Mouse (Mus musculus) layer of hippocampus, adult 18-20 months (tissue): ENCODE data around the gene Prkrip1. TPM values are rescaled to one million over a fixed set of nuclear protein-coding genes. Genes with fewer than 3 reads are reported as not detected.
"Not testable (repeated sequence)": the region's sequence is repeated elsewhere in the genome, so short reads cannot be mapped to it uniquely, and the experiment has no call there.

Experiments used
- DNase-seq, 2 experiments: peaks; one replicate each; pipeline ENCODE4 v3.0.0; 2022; ENCODE audit warnings: low spot score in 2 of 2
- total RNA-seq, 2 experiments: library from RNA; stranded (reverse); gene quantifications; 2 replicates each; pipeline ENCODE4 v1.2.3; 2021

Gene Prkrip1
- total RNA-seq, 2 experiments from 2014 or later = 38.4 to 45.9 TPM

GRCm38 (mm10) chr5:136165246-136165645 lies 33.5 kb downstream of the Prkrip1 start:
- DNase-seq = no peak

- peak; percentile 54 to 80 for DNase-seq
These were observed 34.8 kb downstream of the Prkrip1 start for GRCm38 (mm10) chr5:136163807-136164474.

GRCm38 (mm10) chr5:136160084-136160483 lies 38.7 kb downstream of the Prkrip1 start:
- not testable (repeated sequence) for DNase-seq

DNA sequence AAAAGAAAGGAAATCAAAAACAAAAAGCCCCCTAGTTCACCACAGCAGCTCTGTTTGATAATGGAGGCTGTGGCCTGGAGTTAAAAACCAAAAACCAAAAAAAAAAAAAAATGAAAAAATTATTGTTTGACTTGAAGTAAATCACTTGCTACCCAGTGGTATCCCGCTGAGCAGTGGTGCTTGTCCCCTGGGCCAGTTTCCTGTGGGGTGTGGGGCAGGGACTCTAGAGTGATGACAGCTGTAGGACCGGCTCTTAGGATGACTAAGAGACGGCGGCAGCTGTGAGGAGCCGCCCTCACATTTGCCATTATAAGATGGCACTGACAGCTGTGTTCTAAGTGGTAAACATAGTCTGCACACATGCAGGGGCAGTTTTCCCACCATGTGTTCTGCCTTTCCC lies 43.4 kb downstream of the Prkrip1 start:
- DNase-seq = no peak

DNA sequence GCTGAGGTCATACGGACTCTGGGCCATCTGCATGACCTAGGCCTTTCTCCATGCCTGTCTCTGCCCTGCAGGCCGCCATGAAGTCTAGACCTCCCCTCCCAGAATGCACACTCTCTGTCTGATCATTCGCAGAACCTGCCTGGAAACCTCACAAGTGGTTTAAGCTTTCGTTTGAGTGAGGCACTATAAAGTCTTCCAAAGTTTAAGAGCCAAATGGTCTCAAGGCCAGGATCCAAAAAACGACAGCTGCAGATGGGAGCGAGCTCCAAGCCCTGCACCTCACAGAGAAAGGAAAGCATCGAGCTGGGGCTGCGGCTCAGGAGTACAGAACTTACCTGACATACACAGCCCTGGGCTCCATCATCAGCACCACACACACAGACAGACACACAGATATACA lies 46.4 kb downstream of the Prkrip1 start:
- no peak for DNase-seq

- not testable (repeated sequence) for DNase-seq
These were observed 49.6 kb downstream of the Prkrip1 start for GRCm38 (mm10) chr5:136149134-136149576.

DNA sequence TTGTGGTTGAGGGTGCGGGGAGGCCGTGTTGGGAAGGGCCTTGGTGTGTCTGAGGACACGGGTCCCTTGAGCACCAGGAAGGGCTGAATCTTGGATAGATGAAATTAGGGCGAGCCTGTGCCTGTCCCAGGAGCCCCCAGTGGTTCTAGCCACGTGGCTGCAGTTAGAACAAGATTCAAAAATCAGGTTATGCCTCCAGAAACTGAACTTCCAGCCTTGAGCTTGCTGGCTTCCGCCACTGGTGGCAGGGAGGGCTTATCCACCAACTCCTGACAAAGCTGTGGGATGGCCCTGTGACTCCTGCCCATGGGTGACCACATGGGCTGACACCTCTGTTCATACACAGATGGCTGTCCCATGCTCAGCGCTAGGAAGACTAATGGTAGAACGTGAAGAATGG lies 51.1 kb downstream of the Prkrip1 start:
- no peak for DNase-seq

DNA sequence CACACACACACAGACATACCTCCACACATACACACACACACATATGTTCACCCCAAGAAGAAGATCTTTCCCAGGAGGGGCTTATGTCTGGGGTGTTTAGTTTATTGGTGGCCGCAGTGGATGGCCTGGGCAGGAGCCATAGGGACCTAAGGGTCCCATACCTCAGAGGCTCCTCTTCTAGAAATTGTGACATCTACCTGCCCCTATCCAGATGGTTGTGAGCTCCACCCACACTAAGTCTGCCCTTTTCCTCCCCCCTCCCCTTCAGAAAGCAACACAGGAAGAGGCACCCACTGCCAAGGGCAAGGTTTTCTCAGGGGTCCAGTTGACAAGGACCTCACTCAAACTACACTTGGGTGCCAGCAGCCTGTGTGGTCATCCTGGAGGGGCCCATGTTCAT lies 51.8 kb downstream of the Prkrip1 start:
- no peak for DNase-seq

DNA sequence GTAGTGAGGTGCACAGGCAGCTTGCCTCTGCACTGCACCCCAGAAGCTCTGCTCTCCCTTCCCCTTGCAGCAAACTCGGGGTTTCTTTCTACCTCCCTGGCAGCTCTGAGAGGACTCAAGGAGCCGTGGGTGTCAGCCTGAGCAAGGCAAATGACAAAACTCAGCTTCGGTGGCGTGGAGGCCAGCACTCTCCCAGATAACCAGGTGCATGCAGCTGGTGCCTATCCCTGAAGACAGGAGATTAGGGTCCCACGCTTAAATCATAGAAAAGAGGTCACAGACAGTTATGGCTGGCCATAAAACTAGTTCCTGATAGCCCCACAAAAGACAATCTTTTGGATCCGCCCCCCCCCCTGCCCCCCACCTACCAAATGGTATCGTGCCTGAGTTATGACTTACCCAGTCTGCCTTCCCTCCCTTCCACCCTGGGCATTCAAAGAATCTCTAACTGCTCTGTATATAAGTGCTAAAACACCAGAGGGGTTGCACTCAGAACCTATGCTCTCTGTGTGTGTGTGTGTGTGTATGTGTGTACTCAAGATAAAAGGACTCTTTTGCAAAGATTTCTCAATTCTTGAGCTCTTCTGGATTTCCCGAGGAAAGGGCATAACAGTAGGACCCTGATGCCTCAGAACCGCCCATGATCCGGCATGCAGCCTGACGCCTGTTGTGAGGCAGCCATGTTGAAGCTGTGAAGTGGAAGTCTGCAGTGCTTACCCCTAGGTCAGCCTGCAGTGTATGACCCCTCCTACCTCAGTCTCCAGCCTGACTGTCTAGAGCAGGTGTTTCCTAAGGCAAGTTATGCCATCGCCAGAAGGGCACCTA lies 53.9 kb downstream of the Prkrip1 start:
- no peak for DNase-seq

DNA sequence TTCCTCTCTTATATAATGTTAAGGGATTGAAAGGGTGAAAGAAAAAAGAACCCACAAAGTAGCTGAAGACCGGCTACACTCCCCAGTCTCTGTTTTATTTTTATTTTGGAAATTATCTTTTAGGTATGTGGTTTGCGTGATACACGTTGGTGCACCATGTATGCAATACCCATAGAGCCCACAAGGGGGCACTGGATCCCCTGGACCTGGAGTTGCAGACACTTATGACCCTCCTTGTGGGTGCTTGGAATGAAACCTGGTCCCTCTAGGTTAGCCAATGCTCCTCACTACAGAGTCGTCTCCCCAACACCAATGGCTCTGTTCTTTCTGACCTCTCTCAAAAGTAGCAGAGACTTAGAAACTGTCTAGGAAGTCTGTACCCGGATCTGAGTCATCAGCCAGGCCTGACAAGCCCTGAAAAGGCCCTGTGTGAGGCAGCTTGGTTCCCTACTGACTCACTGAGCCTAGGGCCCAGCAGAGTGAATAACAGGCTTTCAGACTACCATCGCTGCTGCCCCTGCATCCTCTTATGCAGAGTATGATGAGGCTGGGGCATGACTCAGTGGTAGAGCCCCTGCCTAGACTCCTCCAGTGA lies 55.5 kb downstream of the Prkrip1 start:
- DNase-seq = no peak

DNA sequence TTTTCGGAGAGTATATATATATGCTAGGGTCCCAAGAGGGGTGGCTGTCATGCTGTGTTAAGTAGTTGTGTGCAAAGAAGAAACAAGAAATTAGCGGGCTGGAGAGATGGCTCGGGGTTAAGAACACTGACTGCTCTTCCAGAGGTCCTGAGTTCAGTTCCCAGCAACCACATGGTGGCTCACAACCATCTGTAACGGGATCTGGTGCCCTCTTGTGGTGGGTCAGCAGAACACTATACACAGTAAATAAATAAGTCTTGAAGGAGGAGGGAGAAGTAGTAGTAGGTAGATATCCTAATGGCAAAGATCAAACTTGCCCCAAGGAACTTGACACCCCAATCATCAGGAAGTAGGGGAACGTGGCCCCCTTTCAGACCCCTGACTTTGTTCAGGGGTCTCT lies 56.0 kb downstream of the Prkrip1 start:
- DNase-seq = no peak

- no peak for DNase-seq
These were observed 58.7 kb downstream of the Prkrip1 start for GRCm38 (mm10) chr5:136140057-136140482.

- no peak for DNase-seq
These were observed 59.4 kb downstream of the Prkrip1 start for GRCm38 (mm10) chr5:136139393-136139792.

DNA sequence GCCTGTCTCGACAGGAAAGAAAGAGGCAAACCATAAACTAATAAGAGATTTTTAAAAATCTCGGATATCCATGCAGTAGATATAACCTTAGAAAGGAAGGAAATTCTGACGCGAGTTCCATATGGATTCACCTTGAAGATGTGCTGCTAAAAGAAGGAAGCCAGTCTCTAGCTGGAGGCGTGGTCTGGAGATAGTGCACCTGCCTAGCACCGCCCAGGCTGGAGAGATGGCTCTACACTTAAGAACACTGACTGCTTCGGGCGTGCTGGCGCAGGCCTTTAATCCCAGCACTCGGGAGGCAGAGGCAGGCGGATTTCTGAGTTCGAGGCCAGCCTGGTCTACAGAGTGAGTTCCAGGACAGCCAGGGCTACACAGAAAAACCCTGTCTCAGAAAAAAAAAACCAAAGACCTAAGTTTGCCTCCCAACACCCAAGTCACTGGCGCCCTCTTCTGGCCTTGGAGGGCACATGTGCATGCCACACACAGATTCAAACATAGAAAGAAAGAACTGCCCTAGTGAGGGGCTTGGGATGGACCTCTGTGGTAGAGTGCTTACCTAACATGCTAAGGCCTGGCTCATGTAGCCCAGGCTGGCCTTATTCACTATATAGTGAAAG lies 61.0 kb downstream of the Prkrip1 start:
- peak in 1 of 2 experiments; percentile 36 for DNase-seq

DNA sequence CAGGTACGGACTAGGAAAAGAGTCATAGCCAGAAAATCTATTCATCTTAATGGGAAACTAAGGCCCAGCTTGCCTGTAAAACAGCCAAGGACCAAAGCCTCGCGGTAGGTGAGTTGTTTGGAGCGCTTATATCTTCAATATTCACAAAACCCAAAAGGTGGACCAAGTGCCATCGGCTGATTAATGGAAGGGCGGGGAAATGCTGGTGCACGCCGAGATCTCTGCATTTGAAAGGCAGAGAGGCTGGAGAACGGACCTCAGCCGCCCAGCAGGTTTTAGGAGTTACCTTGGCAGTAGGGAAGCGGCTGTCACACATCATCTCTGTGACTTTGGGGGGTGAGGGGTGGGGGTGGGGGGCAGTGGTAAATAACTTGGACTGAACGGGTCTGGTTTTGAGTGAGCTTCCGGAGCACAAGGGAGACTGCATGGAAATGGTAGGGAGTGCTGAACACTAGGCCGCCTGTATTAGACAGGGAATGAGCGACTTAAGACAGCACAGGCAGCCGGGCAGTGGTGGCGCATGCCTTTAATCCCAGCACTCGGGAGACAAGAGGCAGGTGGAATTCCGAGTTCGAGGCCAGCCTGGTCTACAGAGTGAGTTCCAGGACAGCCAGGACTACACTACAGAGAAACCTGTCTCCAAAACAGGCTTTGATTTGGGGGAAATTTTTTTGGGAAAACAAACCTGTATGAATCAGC lies 62.3 kb downstream of the Prkrip1 start:
- no peak for DNase-seq

- DNase-seq = peak; percentile 92 to 97
These were observed 63.0 kb downstream of the Prkrip1 start, which contains the start of the genes Lrwd1 and Alkbh4 for GRCm38 (mm10) chr5:136135571-136136291. Gene Lrwd1, minus strand, starts transcription at chr5:136136074. Gene Alkbh4, plus strand, starts transcription at chr5:136136146.
